In the genomic region with DNA sequence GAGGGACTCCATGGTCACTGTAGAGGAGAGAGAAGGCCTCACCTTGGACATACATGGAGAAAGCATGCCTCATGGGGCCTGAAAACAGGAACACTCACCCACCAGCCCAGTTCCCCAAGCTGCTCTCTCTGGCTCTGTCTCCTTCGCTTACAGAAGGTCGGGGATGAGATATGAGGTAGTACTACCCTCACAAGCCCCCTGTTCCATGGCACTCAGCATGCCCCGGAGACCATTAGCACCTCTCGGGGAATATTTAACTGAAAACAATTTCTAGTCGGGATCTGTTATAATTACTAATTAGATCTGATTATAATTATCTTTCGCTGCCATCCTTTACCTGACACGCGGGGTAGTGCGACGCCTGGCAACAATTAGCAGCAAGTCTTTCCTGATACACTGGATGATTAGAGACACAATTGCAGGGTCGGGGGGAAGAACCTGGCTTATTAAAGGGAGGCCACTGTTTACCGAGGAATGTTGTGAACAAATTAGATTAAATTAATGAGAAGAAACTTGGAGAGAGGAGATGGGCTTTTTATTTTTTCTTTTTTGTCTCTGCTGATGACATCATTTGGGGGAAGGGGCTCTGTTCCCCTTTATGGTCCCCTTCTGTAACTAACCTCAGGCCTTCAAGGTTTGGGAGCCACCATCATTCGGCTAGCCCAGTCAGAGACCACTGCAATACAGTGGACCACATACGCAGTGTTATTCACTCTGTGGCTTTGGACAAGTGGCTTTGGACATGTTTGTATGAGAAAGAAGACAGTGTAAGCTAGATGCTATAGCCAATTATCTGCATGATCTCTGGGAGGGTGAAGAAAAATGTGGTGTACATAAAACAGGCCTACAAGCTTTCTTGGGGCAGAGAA, we compare ENCODE assay signal across 20 mouse cellular contexts.
DNase-seq lines count a peak whose midpoint lies in the region; ATAC-seq and TF ChIP-seq lines count a peak whose summit lies in the region.
"Had no signal": no experiment of that assay in that cellular context is flagged by ENCODE, and none has a peak within 500 bp of the region (broad histone marks: within the 10 kb centered on the region; RNA-seq: fewer than 3 reads in every experiment).

No protein-coding gene starts in this region.

- H3K4me1 ChIP-seq in cerebellum, adult 2 months (ENCODE audit: control insufficient read depth, insufficient read depth, low read length) = peaks cover 59% of the 10 kb centered on the region
- no peaks in the 10 kb centered on the region for H3K4me1 ChIP-seq in embryonic facial prominence, embryonic 11.5 days (ENCODE audit: control insufficient read depth, insufficient read depth, low read length)
- 0 out of 2 replicates have a peak, but pooled peaks cover 5% of the 10 kb centered on the region for H3K4me1 ChIP-seq in hindbrain, embryonic 11.5 days (replicated peaks; ENCODE audit: control insufficient read depth, insufficient read depth, low read length)
- H3K4me1 ChIP-seq in midbrain, embryonic 13.5 days (replicated peaks) = peaks cover 27% of the 10 kb centered on the region
- H3K4me1 ChIP-seq: heart, embryonic 13.5 days had no signal

- no peak for TF ChIP-seq CTCF in cerebellum, adult 2 months (IDR thresholded peaks at IDR 0.05; ENCODE audit: borderline replicate concordance, insufficient read depth, low read depth, low read length)

- no peak for TF ChIP-seq POLR2A in cerebellum, adult 2 months (IDR thresholded peaks at IDR 0.05; ENCODE audit: borderline replicate concordance, insufficient read depth, low read length)

- no peaks in the 10 kb centered on the region for H3K36me3 ChIP-seq in embryonic facial prominence, embryonic 11.5 days (replicated peaks; ENCODE audit: control insufficient read depth, insufficient read depth, low read depth, low read length)
- H3K36me3 ChIP-seq in hindbrain, embryonic 11.5 days (ENCODE audit: control insufficient read depth, insufficient read depth, low read length) = no peaks in the 10 kb centered on the region
- no peaks in the 10 kb centered on the region; the same call in 1 of the 2 replicates for H3K36me3 ChIP-seq in midbrain, embryonic 13.5 days
- H3K36me3 ChIP-seq: embryonic facial prominence, embryonic 13.5 days; G1E; heart, embryonic 13.5 days; liver, embryonic 12.5 days had no signal

- H3K27me3 ChIP-seq in cerebellum, adult 2 months (ENCODE audit: control insufficient read depth, insufficient read depth, low read length) = no peaks in the 10 kb centered on the region
- no peaks in the 10 kb centered on the region for H3K27me3 ChIP-seq in embryonic facial prominence, embryonic 11.5 days (ENCODE audit: control insufficient read depth, insufficient read depth, low read length)
- no peaks in the 10 kb centered on the region for H3K27me3 ChIP-seq in hindbrain, embryonic 11.5 days (ENCODE audit: control insufficient read depth, insufficient read depth, low read length)
- 0 out of 2 replicates have a peak, but pooled peaks cover 2% of the 10 kb centered on the region for H3K27me3 ChIP-seq in midbrain, embryonic 13.5 days

- 81% methylated on average over 14 of the region's 14 CpGs for WGBS in cerebellum, adult 2 months
- WGBS in embryonic facial prominence, embryonic 11.5 days = 41% methylated on average over 14 of the region's 14 CpGs
- WGBS in hindbrain, embryonic 11.5 days = 79% methylated on average over 14 of the region's 14 CpGs
- 66% methylated on average over 14 of the region's 14 CpGs for WGBS in midbrain, embryonic 13.5 days

- peak; percentile 42; the same call in 1 of the 2 replicates for ATAC-seq in embryonic facial prominence, embryonic 11.5 days (replicated peaks; ENCODE audit: insufficient number of reproducible peaks, low FRiP score, low TSS enrichment, low read depth)
- ATAC-seq in hindbrain, embryonic 11.5 days (ENCODE audit: low FRiP score) = peak; percentile 31
- ATAC-seq in midbrain, embryonic 13.5 days = peak; percentile 37
- no peak for ATAC-seq in megakaryocyte-erythroid progenitor cell, adult 5-6 weeks (replicated peaks; ENCODE audit: low FRiP score, low TSS enrichment, poor library complexity, severe bottlenecking)
- ATAC-seq: CD4-positive, CD25-positive, alpha-beta regulatory T cell, adult 4 months; liver, embryonic 12.5 days had no signal

- peak overlapping the region; percentile 88 for H3K27ac ChIP-seq in cerebellum, adult 2 months (ENCODE audit: insufficient read depth, low read length)
- no peak overlapping the region for H3K27ac ChIP-seq in embryonic facial prominence, embryonic 11.5 days (replicated peaks; ENCODE audit: low read depth, low read length)
- H3K27ac ChIP-seq in hindbrain, embryonic 11.5 days (ENCODE audit: low read depth, low read length) = peak overlapping the region; percentile 47; the same call in 1 of the 2 replicates
- H3K27ac ChIP-seq in midbrain, embryonic 13.5 days = peak overlapping the region; percentile 74
- H3K27ac ChIP-seq: embryonic facial prominence, embryonic 13.5 days; heart, embryonic 13.5 days; left cerebral cortex, adult 2 months; liver, embryonic 12.5 days had no signal

- no peak overlapping the region for H3K9ac ChIP-seq in embryonic facial prominence, embryonic 11.5 days (replicated peaks; ENCODE audit: low read length)
- H3K9ac ChIP-seq in hindbrain, embryonic 11.5 days (ENCODE audit: low read depth, low read length) = no peak overlapping the region
- no peak overlapping the region for H3K9ac ChIP-seq in midbrain, embryonic 13.5 days (replicated peaks)
- H3K9ac ChIP-seq: embryonic facial prominence, embryonic 13.5 days; heart, embryonic 13.5 days; liver, embryonic 12.5 days; lung, embryonic 14.5 days had no signal

- no peak for DNase-seq in cerebellum, adult 2 months
- no peak for DNase-seq in cerebellum, postnatal 25 days
- DNase-seq in embryonic facial prominence, embryonic 11.5 days (ENCODE audit: low spot score) = no peak
- DNase-seq in hindbrain, embryonic 11.5 days (ENCODE audit: low spot score) = no peak
- no peak for DNase-seq in adipocyte (ENCODE audit: low spot score)
- DNase-seq in ovary, postnatal 36 days (ENCODE audit: low spot score) = no peak
- DNase-seq: adrenal gland, adult 2 months; kidney, adult 11 months; kidney, postnatal 14 days; lung, embryonic 14.5 days; right cerebral cortex, postnatal 4 days; thymus, postnatal 4 days had no signal

- no peak overlapping the region for H3K4me2 ChIP-seq in embryonic facial prominence, embryonic 11.5 days (ENCODE audit: low read depth, low read length)
- no peak overlapping the region for H3K4me2 ChIP-seq in hindbrain, embryonic 11.5 days (replicated peaks; ENCODE audit: low read depth, low read length)
- no peak overlapping the region for H3K4me2 ChIP-seq in midbrain, embryonic 13.5 days (replicated peaks)
- H3K4me2 ChIP-seq: embryonic facial prominence, embryonic 13.5 days; heart, embryonic 13.5 days; liver, embryonic 12.5 days; lung, embryonic 14.5 days had no signal

- H3K4me3 ChIP-seq in cerebellum, adult 2 months (replicated peaks; ENCODE audit: insufficient read depth, low read depth, low read length) = no peak overlapping the region
- H3K4me3 ChIP-seq in embryonic facial prominence, embryonic 11.5 days (ENCODE audit: low read depth, low read length) = no peak overlapping the region
- no peak overlapping the region for H3K4me3 ChIP-seq in hindbrain, embryonic 11.5 days (ENCODE audit: low read depth, low read length)
- no peak overlapping the region for H3K4me3 ChIP-seq in midbrain, embryonic 13.5 days (replicated peaks)
- H3K4me3 ChIP-seq: embryonic facial prominence, embryonic 13.5 days; heart, embryonic 13.5 days; left cerebral cortex, adult 2 months; liver, embryonic 12.5 days had no signal

- no peaks in the 10 kb centered on the region for H3K9me3 ChIP-seq in embryonic facial prominence, embryonic 11.5 days (replicated peaks; ENCODE audit: control insufficient read depth, low read length)
- no peaks in the 10 kb centered on the region for H3K9me3 ChIP-seq in hindbrain, embryonic 11.5 days (ENCODE audit: control insufficient read depth, low read length)
- no peaks in the 10 kb centered on the region for H3K9me3 ChIP-seq in midbrain, embryonic 13.5 days
- H3K9me3 ChIP-seq: embryonic facial prominence, embryonic 13.5 days; G1E; heart, embryonic 13.5 days; liver, embryonic 12.5 days had no signal
